Mouse (Mus musculus): ENCODE results near the gene Ppip5k2.
A peak's percentile ranks its signal among the peaks of the same experiment; 100 is the strongest.

Ppip5k2 gene

GRCm38 (mm10) chr1:97667288-97667687 is 102.9 kb downstream of the Ppip5k2 start:
- no peaks in the 10 kb centered on the region for H3K36me3 ChIP-seq (ENCODE audit: insufficient read depth, low read length)
- H3K27me3 ChIP-seq (ENCODE audit: insufficient read depth, low read length): peaks cover 18% of the 10 kb centered on the region
- H3K4me3 ChIP-seq (replicated peaks; ENCODE audit: low read length): no peak overlapping the region
- no peaks in the 10 kb centered on the region for H3K9me3 ChIP-seq (ENCODE audit: low read length)
- TF ChIP-seq NANOG (IDR thresholded peaks at IDR 0.05; ENCODE audit: borderline replicate concordance, low read length) (no peak), CTCF (conservative IDR thresholded peaks at IDR 0.05; ENCODE audit: low read length) (no peak), POU5F1 (IDR thresholded peaks at IDR 0.05; ENCODE audit: borderline replicate concordance, low read length) (no peak)
- peaks cover 3% of the 10 kb centered on the region; the same call in 1 of the 2 replicates for H3K4me1 ChIP-seq (replicated peaks; ENCODE audit: low read depth, low read length)

- Histone ChIP-seq H3K36me3 (ENCODE audit: insufficient read depth, low read length) (no peaks in the 10 kb centered on the region), H3K4me3 (replicated peaks; ENCODE audit: low read length) (peak overlapping the region; percentile 91), H3K9me3 (ENCODE audit: low read length) (no peaks in the 10 kb centered on the region), H3K27me3 (ENCODE audit: insufficient read depth, low read length) (peaks cover 43% of the 10 kb centered on the region), H3K4me1 (replicated peaks; ENCODE audit: low read depth, low read length) (peaks cover 3% of the 10 kb centered on the region; the same call in 1 of the 2 replicates)
- no peak for TF ChIP-seq CTCF (conservative IDR thresholded peaks at IDR 0.05; ENCODE audit: low read length)
- no peak for TF ChIP-seq NANOG (IDR thresholded peaks at IDR 0.05; ENCODE audit: borderline replicate concordance, low read length)
- no peak for TF ChIP-seq POU5F1 (IDR thresholded peaks at IDR 0.05; ENCODE audit: borderline replicate concordance, low read length)
Measured at GRCm38 (mm10) chr1:97662324-97662723, 107.9 kb downstream of the Ppip5k2 start.

GRCm38 (mm10) chr1:97661406-97662241 is 108.6 kb downstream of the Ppip5k2 start, which contains the start of gene D1Ertd622e:
D1Ertd622e (minus strand) TSS chr1:97662074.
- no peak for TF ChIP-seq NANOG (IDR thresholded peaks at IDR 0.05; ENCODE audit: borderline replicate concordance, low read length)
- no peak for TF ChIP-seq CTCF (conservative IDR thresholded peaks at IDR 0.05; ENCODE audit: low read length)
- TF ChIP-seq POU5F1 (IDR thresholded peaks at IDR 0.05; ENCODE audit: borderline replicate concordance, low read length): no peak
- Histone ChIP-seq H3K36me3 (ENCODE audit: insufficient read depth, low read length) (no peaks in the 10 kb centered on the region), H3K27me3 (ENCODE audit: insufficient read depth, low read length) (peaks cover 43% of the 10 kb centered on the region), H3K9me3 (ENCODE audit: low read length) (no peaks in the 10 kb centered on the region), H3K4me1 (replicated peaks; ENCODE audit: low read depth, low read length) (peaks cover 3% of the 10 kb centered on the region; the same call in 1 of the 2 replicates), H3K4me3 (replicated peaks; ENCODE audit: low read length) (peak within 1 kb of the TSS; percentile 91)

- no peaks in the 10 kb centered on the region for H3K9me3 ChIP-seq (ENCODE audit: low read length)
- TF ChIP-seq POU5F1 (IDR thresholded peaks at IDR 0.05; ENCODE audit: borderline replicate concordance, low read length) (no peak), NANOG (IDR thresholded peaks at IDR 0.05; ENCODE audit: borderline replicate concordance, low read length) (no peak), CTCF (conservative IDR thresholded peaks at IDR 0.05; ENCODE audit: low read length) (no peak)
- H3K36me3 ChIP-seq (ENCODE audit: insufficient read depth, low read length): no peaks in the 10 kb centered on the region
- H3K27me3 ChIP-seq (ENCODE audit: insufficient read depth, low read length): peaks cover 43% of the 10 kb centered on the region
- H3K4me3 ChIP-seq (replicated peaks; ENCODE audit: low read length): peak overlapping the region; percentile 91
- peaks cover 3% of the 10 kb centered on the region; the same call in 1 of the 2 replicates for H3K4me1 ChIP-seq (replicated peaks; ENCODE audit: low read depth, low read length)
Measured at GRCm38 (mm10) chr1:97660687-97661405, 109.4 kb downstream of the Ppip5k2 start.

- H3K9me3 ChIP-seq (ENCODE audit: low read length): no peaks in the 10 kb centered on the region
- peaks cover 3% of the 10 kb centered on the region; the same call in 1 of the 2 replicates for H3K4me1 ChIP-seq (replicated peaks; ENCODE audit: low read depth, low read length)
- peaks cover 37% of the 10 kb centered on the region for H3K27me3 ChIP-seq (ENCODE audit: insufficient read depth, low read length)
- TF ChIP-seq POU5F1 (IDR thresholded peaks at IDR 0.05; ENCODE audit: borderline replicate concordance, low read length): no peak
- TF ChIP-seq CTCF (conservative IDR thresholded peaks at IDR 0.05; ENCODE audit: low read length): no peak
- TF ChIP-seq NANOG (IDR thresholded peaks at IDR 0.05; ENCODE audit: borderline replicate concordance, low read length): no peak
- H3K4me3 ChIP-seq (replicated peaks; ENCODE audit: low read length): no peak overlapping the region
- no peaks in the 10 kb centered on the region for H3K36me3 ChIP-seq (ENCODE audit: insufficient read depth, low read length)
Measured at GRCm38 (mm10) chr1:97659405-97659804, 110.8 kb downstream of the Ppip5k2 start.

- no peaks in the 10 kb centered on the region for H3K36me3 ChIP-seq (ENCODE audit: insufficient read depth, low read length)
- no peaks in the 10 kb centered on the region for H3K9me3 ChIP-seq (ENCODE audit: low read length)
- H3K4me3 ChIP-seq (replicated peaks; ENCODE audit: low read length): no peak overlapping the region
- TF ChIP-seq CTCF (conservative IDR thresholded peaks at IDR 0.05; ENCODE audit: low read length) (no peak), POU5F1 (IDR thresholded peaks at IDR 0.05; ENCODE audit: borderline replicate concordance, low read length) (no peak), NANOG (IDR thresholded peaks at IDR 0.05; ENCODE audit: borderline replicate concordance, low read length) (no peak)
- H3K27me3 ChIP-seq (ENCODE audit: insufficient read depth, low read length): peaks cover 30% of the 10 kb centered on the region
- peaks cover 3% of the 10 kb centered on the region; the same call in 1 of the 2 replicates for H3K4me1 ChIP-seq (replicated peaks; ENCODE audit: low read depth, low read length)
Measured at GRCm38 (mm10) chr1:97657786-97658185, 112.4 kb downstream of the Ppip5k2 start.

GRCm38 (mm10) chr1:97657201-97657600 is 113.0 kb downstream of the Ppip5k2 start:
- Histone ChIP-seq H3K9me3 (ENCODE audit: low read length) (no peaks in the 10 kb centered on the region), H3K27me3 (ENCODE audit: insufficient read depth, low read length) (peaks cover 25% of the 10 kb centered on the region), H3K4me1 (replicated peaks; ENCODE audit: low read depth, low read length) (no peaks in the 10 kb centered on the region), H3K36me3 (ENCODE audit: insufficient read depth, low read length) (no peaks in the 10 kb centered on the region), H3K4me3 (replicated peaks; ENCODE audit: low read length) (no peak overlapping the region)
- TF ChIP-seq POU5F1 (IDR thresholded peaks at IDR 0.05; ENCODE audit: borderline replicate concordance, low read length): no peak
- no peak for TF ChIP-seq NANOG (IDR thresholded peaks at IDR 0.05; ENCODE audit: borderline replicate concordance, low read length)
- no peak for TF ChIP-seq CTCF (conservative IDR thresholded peaks at IDR 0.05; ENCODE audit: low read length)

Data from E14TG2a.4 (cell line).